Mouse (Mus musculus): Measurements from ENCODE around the gene Cdk5rap1.
A peak's percentile ranks its signal among the peaks of the same experiment; 100 is the strongest.

GRCm38 (mm10) chr2:154372842-154373500 is at the start of gene Cdk5rap1:
- TF ChIP-seq CTCF (IDR thresholded peaks at IDR 0.05; ENCODE audit: control insufficient read depth, insufficient read depth, insufficient read length) (no peak), CEBPB (IDR thresholded peaks at IDR 0.05; ENCODE audit: low read depth) (no peak), MAX (IDR thresholded peaks at IDR 0.05) (no peak), MYOG (IDR thresholded peaks at IDR 0.05; ENCODE audit: control insufficient read depth, extremely low read depth, insufficient read length) (no peak), MYOD1 (IDR thresholded peaks at IDR 0.05; ENCODE audit: control insufficient read depth, insufficient read length, low read depth) (no peak), USF1 (IDR thresholded peaks at IDR 0.05; ENCODE audit: low read depth) (peak; percentile 0)

Measured in C2C12 (cell line).